Mouse (Mus musculus): ENCODE measurements around the gene Deup1. TPM values are rescaled to one million over a fixed set of nuclear protein-coding genes. Genes with fewer than 3 reads are reported as not detected.
A peak's percentile ranks its signal among the peaks of the same experiment; 100 is the strongest.

Gene Deup1
- polyA plus RNA-seq, 1 experiment from 2014 or later = 0.75 TPM

DNA sequence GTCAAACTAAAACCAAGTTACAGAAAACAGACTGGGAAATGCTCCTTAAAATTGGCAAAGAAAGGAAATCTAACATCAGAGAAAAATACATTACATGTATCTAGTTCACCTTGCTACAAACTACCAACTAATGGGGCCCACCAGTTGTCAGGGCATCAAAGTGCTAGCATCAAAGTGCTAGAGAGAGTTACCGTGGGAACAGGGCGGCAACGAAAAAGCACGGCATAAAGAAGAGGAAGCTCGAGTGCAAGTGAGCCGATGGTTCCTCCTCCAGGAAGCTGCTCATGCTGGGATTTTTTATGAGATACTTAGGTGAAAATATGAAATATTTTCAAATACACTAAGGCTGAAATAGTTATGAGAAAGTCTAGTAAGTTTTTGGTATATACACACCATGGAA, 47.6 kb downstream of the Deup1 start:
- no peak overlapping the region for H3K27ac ChIP-seq (replicated peaks; ENCODE audit: low read depth, low read length)
- 41% methylated on average over 6 of the region's 6 CpGs for WGBS
- ATAC-seq (ENCODE audit: low FRiP score, low TSS enrichment) = no peak

DNA sequence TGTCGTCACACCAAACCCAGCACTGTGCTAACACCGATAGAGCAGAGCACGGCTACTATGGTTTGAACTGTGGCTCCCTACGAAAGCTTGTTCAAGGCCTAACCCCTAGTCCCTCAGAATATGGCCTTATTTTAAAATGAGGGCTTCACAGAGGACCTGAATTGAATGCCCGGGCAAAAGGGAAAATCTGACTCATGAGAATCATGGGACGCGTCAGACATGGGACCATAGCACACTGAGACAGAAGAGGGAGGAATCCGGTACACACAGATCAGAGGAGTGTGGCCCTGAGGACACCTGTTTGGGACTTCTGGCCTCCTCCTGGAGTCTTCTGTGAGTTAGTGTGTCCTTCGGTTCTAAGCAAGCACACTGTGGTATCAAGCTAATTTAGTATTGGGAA, 48.8 kb downstream of the Deup1 start:
- no peak for DNase-seq
- no peak for ATAC-seq (ENCODE audit: low FRiP score, low TSS enrichment)
- H3K9ac ChIP-seq (replicated peaks; ENCODE audit: low read length) = no peak overlapping the region
- no peak overlapping the region for H3K4me2 ChIP-seq (ENCODE audit: low read length)
- no peak overlapping the region for H3K4me3 ChIP-seq (replicated peaks; ENCODE audit: low read depth, low read length)
- no peaks in the 10 kb centered on the region for H3K27me3 ChIP-seq (ENCODE audit: control insufficient read depth, insufficient read depth, low read length)
- no peaks in the 10 kb centered on the region for H3K9me3 ChIP-seq (ENCODE audit: control insufficient read depth, low read length)
- no peak overlapping the region for H3K27ac ChIP-seq (replicated peaks; ENCODE audit: low read depth, low read length)
- no peaks in the 10 kb centered on the region for H3K36me3 ChIP-seq (ENCODE audit: control insufficient read depth, insufficient read depth, low read length)
- no peaks in the 10 kb centered on the region for H3K4me1 ChIP-seq (ENCODE audit: control insufficient read depth, insufficient read depth, low read length)
- 95% methylated on average over 9 of the region's 9 CpGs for WGBS

More for the DNA sequence above, 47.6 kb downstream of the Deup1 start:
- Histone ChIP-seq H3K36me3 (ENCODE audit: control insufficient read depth, insufficient read depth, low read length) (no peaks in the 10 kb centered on the region), H3K27me3 (ENCODE audit: control insufficient read depth, insufficient read depth, low read length) (no peaks in the 10 kb centered on the region), H3K9me3 (ENCODE audit: control insufficient read depth, low read length) (no peaks in the 10 kb centered on the region), H3K4me1 (ENCODE audit: control insufficient read depth, insufficient read depth, low read length) (no peaks in the 10 kb centered on the region), H3K4me3 (replicated peaks; ENCODE audit: low read depth, low read length) (no peak overlapping the region), H3K9ac (replicated peaks; ENCODE audit: low read length) (no peak overlapping the region), H3K4me2 (ENCODE audit: low read length) (no peak overlapping the region)
- no peak for DNase-seq

- 82% methylated on average over 1 of the region's 1 CpGs for WGBS
- ATAC-seq (ENCODE audit: low FRiP score, low TSS enrichment) (no peak), DNase-seq (no peak)
- Histone ChIP-seq H3K4me3 (replicated peaks; ENCODE audit: low read depth, low read length) (no peak overlapping the region), H3K4me2 (ENCODE audit: low read length) (no peak overlapping the region), H3K4me1 (ENCODE audit: control insufficient read depth, insufficient read depth, low read length) (no peaks in the 10 kb centered on the region), H3K36me3 (ENCODE audit: control insufficient read depth, insufficient read depth, low read length) (no peaks in the 10 kb centered on the region), H3K27me3 (ENCODE audit: control insufficient read depth, insufficient read depth, low read length) (no peaks in the 10 kb centered on the region), H3K9me3 (ENCODE audit: control insufficient read depth, low read length) (no peaks in the 10 kb centered on the region), H3K27ac (replicated peaks; ENCODE audit: low read depth, low read length) (no peak overlapping the region), H3K9ac (replicated peaks; ENCODE audit: low read length) (no peak overlapping the region)
Observed at GRCm38 (mm10) chr9:15578427-15578826, 49.3 kb downstream of the Deup1 start.

DNA sequence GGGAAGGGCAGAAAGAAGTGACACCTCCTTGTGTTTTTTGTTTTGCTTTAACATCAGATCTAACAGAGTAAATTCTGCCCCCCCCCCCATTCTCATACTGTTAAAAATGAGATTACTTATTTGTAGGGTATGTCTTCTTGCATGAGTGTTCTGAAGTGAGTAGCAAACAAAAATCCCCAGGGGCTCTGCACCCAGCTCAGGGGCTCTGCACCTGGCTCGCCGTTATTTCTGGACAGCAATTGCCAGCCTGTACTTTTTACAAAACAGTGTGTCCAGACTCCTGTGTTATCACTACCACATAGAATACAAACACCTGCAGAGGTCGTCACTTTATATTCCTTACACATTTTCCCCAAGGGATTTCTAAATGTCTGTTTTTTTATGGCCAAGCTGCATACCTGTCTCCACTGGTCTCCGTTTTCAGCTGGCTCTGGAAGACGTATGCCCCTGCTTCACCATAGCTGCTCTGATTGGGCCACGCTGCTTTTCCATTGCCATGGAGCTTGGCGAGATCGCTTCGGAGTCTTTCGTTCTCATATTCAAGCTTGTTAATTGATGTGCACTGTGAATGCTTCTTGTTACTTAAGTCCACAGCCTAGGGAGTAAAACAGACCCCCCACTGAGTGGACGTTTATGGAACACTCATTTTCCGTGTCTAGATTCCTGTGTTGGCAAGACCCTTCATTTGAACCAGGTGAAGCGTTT, 52.8 kb downstream of the Deup1 start:
- Histone ChIP-seq H3K9me3 (ENCODE audit: control insufficient read depth, low read length) (no peaks in the 10 kb centered on the region), H3K27me3 (ENCODE audit: control insufficient read depth, insufficient read depth, low read length) (no peaks in the 10 kb centered on the region), H3K36me3 (ENCODE audit: control insufficient read depth, insufficient read depth, low read length) (no peaks in the 10 kb centered on the region), H3K4me1 (ENCODE audit: control insufficient read depth, insufficient read depth, low read length) (no peaks in the 10 kb centered on the region), H3K4me3 (replicated peaks; ENCODE audit: low read depth, low read length) (no peak overlapping the region), H3K4me2 (ENCODE audit: low read length) (no peak overlapping the region), H3K9ac (replicated peaks; ENCODE audit: low read length) (no peak overlapping the region), H3K27ac (replicated peaks; ENCODE audit: low read depth, low read length) (no peak overlapping the region)
- DNase-seq (no peak), ATAC-seq (ENCODE audit: low FRiP score, low TSS enrichment) (no peak)
- WGBS = 84% methylated on average over 13 of the region's 13 CpGs

- no peak overlapping the region for H3K27ac ChIP-seq (replicated peaks; ENCODE audit: low read depth, low read length)
- H3K4me3 ChIP-seq (replicated peaks; ENCODE audit: low read depth, low read length) = no peak overlapping the region
- no peak overlapping the region for H3K9ac ChIP-seq (replicated peaks; ENCODE audit: low read length)
- no peaks in the 10 kb centered on the region for H3K9me3 ChIP-seq (ENCODE audit: control insufficient read depth, low read length)
- H3K27me3 ChIP-seq (ENCODE audit: control insufficient read depth, insufficient read depth, low read length) = no peaks in the 10 kb centered on the region
- no peaks in the 10 kb centered on the region for H3K36me3 ChIP-seq (ENCODE audit: control insufficient read depth, insufficient read depth, low read length)
- DNase-seq (no peak), ATAC-seq (ENCODE audit: low FRiP score, low TSS enrichment) (no peak)
- no peaks in the 10 kb centered on the region for H3K4me1 ChIP-seq (ENCODE audit: control insufficient read depth, insufficient read depth, low read length)
- no peak overlapping the region for H3K4me2 ChIP-seq (ENCODE audit: low read length)
- 87% methylated on average over 7 of the region's 7 CpGs for WGBS
Observed at GRCm38 (mm10) chr9:15562353-15562752, 65.4 kb downstream of the Deup1 start.

- ATAC-seq (ENCODE audit: low FRiP score, low TSS enrichment) (no peak), DNase-seq (no peak)
- no peak overlapping the region for H3K9ac ChIP-seq (replicated peaks; ENCODE audit: low read length)
- no peaks in the 10 kb centered on the region for H3K9me3 ChIP-seq (ENCODE audit: control insufficient read depth, low read length)
- H3K4me1 ChIP-seq (ENCODE audit: control insufficient read depth, insufficient read depth, low read length) = no peaks in the 10 kb centered on the region
- H3K27me3 ChIP-seq (ENCODE audit: control insufficient read depth, insufficient read depth, low read length) = no peaks in the 10 kb centered on the region
- H3K36me3 ChIP-seq (ENCODE audit: control insufficient read depth, insufficient read depth, low read length) = no peaks in the 10 kb centered on the region
- no peak overlapping the region for H3K27ac ChIP-seq (replicated peaks; ENCODE audit: low read depth, low read length)
- no peak overlapping the region for H3K4me2 ChIP-seq (ENCODE audit: low read length)
- 77% methylated on average over 3 of the region's 3 CpGs for WGBS
- no peak overlapping the region for H3K4me3 ChIP-seq (replicated peaks; ENCODE audit: low read depth, low read length)
Observed at GRCm38 (mm10) chr9:15560451-15560850, 67.3 kb downstream of the Deup1 start.

GRCm38 (mm10) chr9:15553322-15553721, 74.4 kb downstream of the Deup1 start:
- ATAC-seq (ENCODE audit: low FRiP score, low TSS enrichment) (no peak), DNase-seq (peak; percentile 69)
- 53% methylated on average over 8 of the region's 8 CpGs for WGBS
- Histone ChIP-seq H3K27ac (replicated peaks; ENCODE audit: low read depth, low read length) (no peak overlapping the region), H3K4me1 (ENCODE audit: control insufficient read depth, insufficient read depth, low read length) (no peaks in the 10 kb centered on the region), H3K36me3 (ENCODE audit: control insufficient read depth, insufficient read depth, low read length) (no peaks in the 10 kb centered on the region), H3K4me2 (ENCODE audit: low read length) (no peak overlapping the region), H3K4me3 (replicated peaks; ENCODE audit: low read depth, low read length) (no peak overlapping the region), H3K9ac (replicated peaks; ENCODE audit: low read length) (no peak overlapping the region), H3K27me3 (ENCODE audit: control insufficient read depth, insufficient read depth, low read length) (no peaks in the 10 kb centered on the region), H3K9me3 (ENCODE audit: control insufficient read depth, low read length) (no peaks in the 10 kb centered on the region)

- ATAC-seq (ENCODE audit: low FRiP score, low TSS enrichment) = no peak
- WGBS = 76% methylated on average over 15 of the region's 15 CpGs
- Histone ChIP-seq H3K9ac (replicated peaks; ENCODE audit: low read length) (no peak overlapping the region), H3K4me1 (ENCODE audit: control insufficient read depth, insufficient read depth, low read length) (no peaks in the 10 kb centered on the region), H3K4me2 (ENCODE audit: low read length) (no peak overlapping the region), H3K4me3 (replicated peaks; ENCODE audit: low read depth, low read length) (no peak overlapping the region), H3K36me3 (ENCODE audit: control insufficient read depth, insufficient read depth, low read length) (no peaks in the 10 kb centered on the region), H3K27me3 (ENCODE audit: control insufficient read depth, insufficient read depth, low read length) (no peaks in the 10 kb centered on the region), H3K27ac (replicated peaks; ENCODE audit: low read depth, low read length) (no peak overlapping the region), H3K9me3 (ENCODE audit: control insufficient read depth, low read length) (no peaks in the 10 kb centered on the region)
- DNase-seq = no peak
Observed at GRCm38 (mm10) chr9:15551933-15552851, 75.5 kb downstream of the Deup1 start.

All from midbrain, embryonic 14.5 days (tissue).